Mouse (Mus musculus): ENCODE data around the gene Arhgef26. TPM values are rescaled to one million over a fixed set of nuclear protein-coding genes. Genes with fewer than 3 reads are reported as not detected.

Gene Arhgef26
- total and polyA plus RNA-seq, 3 experiments: 0.08 TPM; not detected in 2

- no peaks in the 10 kb centered on the region for H3K36me3 ChIP-seq (ENCODE audit: control insufficient read depth in 1 of 2, insufficient read depth in 2 of 2, low read length in 2 of 2)
- TF ChIP-seq CHD2 (IDR thresholded peaks at IDR 0.05; ENCODE audit: low read length) (no peak), CHD1 (IDR thresholded peaks at IDR 0.05; ENCODE audit: low read depth, low read length) (no peak), ELF1 (IDR thresholded peaks at IDR 0.05; ENCODE audit: low read depth, low read length) (no peak), MXI1 (IDR thresholded peaks at IDR 0.05; ENCODE audit: low read depth, low read length) (no peak), USF1 (IDR thresholded peaks at IDR 0.05; ENCODE audit: low read depth, low read length) (no peak), MYB (IDR thresholded peaks at IDR 0.05; ENCODE audit: low read depth, low read length) (no peak), EP300 (IDR thresholded peaks at IDR 0.05; ENCODE audit: low read depth in 1 of 2, low read length in 2 of 2) (no peak), RAD21 (IDR thresholded peaks at IDR 0.05; ENCODE audit: low read depth, low read length) (no peak), ZMIZ1 (IDR thresholded peaks at IDR 0.05; ENCODE audit: low read depth, low read length) (no peak), GATA1 (IDR thresholded peaks at IDR 0.05; ENCODE audit: low read depth, low read length) (no peak), USF2 (IDR thresholded peaks at IDR 0.05; ENCODE audit: borderline replicate concordance in 1 of 2, insufficient read depth in 1 of 2, low read depth in 1 of 2, low read length in 2 of 2) (no peak), E2F4 (IDR thresholded peaks at IDR 0.05; ENCODE audit: borderline replicate concordance, low read depth, low read length) (no peak)
- H3K27ac ChIP-seq (ENCODE audit: control insufficient read depth, low read depth, low read length): no peak overlapping the region
- H3K79me2 ChIP-seq (ENCODE audit: control insufficient read depth, insufficient read depth, low read length, poor library complexity): no peaks in the 10 kb centered on the region
- no peaks in the 10 kb centered on the region for H3K27me3 ChIP-seq (ENCODE audit: control insufficient read depth in 1 of 2, insufficient read depth in 2 of 2, low read length in 2 of 2)
- no peaks in the 10 kb centered on the region for H3K9me3 ChIP-seq (replicated peaks; ENCODE audit: insufficient read depth, low read length)
- H3K4me1 ChIP-seq (ENCODE audit: control insufficient read depth in 1 of 2, insufficient read depth in 2 of 2, low read length in 2 of 2): no peaks in the 10 kb centered on the region
- no peak overlapping the region for H3K9ac ChIP-seq (ENCODE audit: control insufficient read depth, low read depth, low read length, poor library complexity, severe bottlenecking)
- H3K4me3 ChIP-seq (ENCODE audit: control insufficient read depth in 1 of 2, insufficient read depth in 1 of 2, low read depth in 2 of 2, low read length in 2 of 2): no peak overlapping the region
- no peak for DNase-seq (ENCODE audit: low read depth, low spot score)
These were observed 41.8 kb downstream of the Arhgef26 start for GRCm38 (mm10) chr3:62379946-62380345.

- H3K27me3 ChIP-seq (ENCODE audit: control insufficient read depth in 1 of 2, insufficient read depth in 2 of 2, low read length in 2 of 2): no peaks in the 10 kb centered on the region
- H3K9me3 ChIP-seq (replicated peaks; ENCODE audit: insufficient read depth, low read length): no peaks in the 10 kb centered on the region
- no peak for TF ChIP-seq ZMIZ1 (IDR thresholded peaks at IDR 0.05; ENCODE audit: low read depth, low read length)
- no peak overlapping the region for H3K4me3 ChIP-seq (ENCODE audit: control insufficient read depth in 1 of 2, insufficient read depth in 1 of 2, low read depth in 2 of 2, low read length in 2 of 2)
- H3K9ac ChIP-seq (ENCODE audit: control insufficient read depth, low read depth, low read length, poor library complexity, severe bottlenecking): no peak overlapping the region
- no peaks in the 10 kb centered on the region for H3K36me3 ChIP-seq (ENCODE audit: control insufficient read depth in 1 of 2, insufficient read depth in 2 of 2, low read length in 2 of 2)
- no peak overlapping the region for H3K27ac ChIP-seq (ENCODE audit: control insufficient read depth, low read depth, low read length)
- no peaks in the 10 kb centered on the region for H3K79me2 ChIP-seq (ENCODE audit: control insufficient read depth, insufficient read depth, low read length, poor library complexity)
- H3K4me1 ChIP-seq (ENCODE audit: control insufficient read depth in 1 of 2, insufficient read depth in 2 of 2, low read length in 2 of 2): no peaks in the 10 kb centered on the region
- no peak for DNase-seq (ENCODE audit: low read depth, low spot score)
These were observed 42.3 kb downstream of the Arhgef26 start for GRCm38 (mm10) chr3:62380420-62380819.

- Histone ChIP-seq H3K79me2 (ENCODE audit: control insufficient read depth, insufficient read depth, low read length, poor library complexity) (no peaks in the 10 kb centered on the region), H3K27me3 (ENCODE audit: control insufficient read depth in 1 of 2, insufficient read depth in 2 of 2, low read length in 2 of 2) (no peaks in the 10 kb centered on the region), H3K4me1 (ENCODE audit: control insufficient read depth in 1 of 2, insufficient read depth in 2 of 2, low read length in 2 of 2) (no peaks in the 10 kb centered on the region), H3K4me3 (ENCODE audit: control insufficient read depth in 1 of 2, insufficient read depth in 1 of 2, low read depth in 2 of 2, low read length in 2 of 2) (no peak overlapping the region), H3K9ac (ENCODE audit: control insufficient read depth, low read depth, low read length, poor library complexity, severe bottlenecking) (no peak overlapping the region), H3K9me3 (replicated peaks; ENCODE audit: insufficient read depth, low read length) (no peaks in the 10 kb centered on the region), H3K36me3 (ENCODE audit: control insufficient read depth in 1 of 2, insufficient read depth in 2 of 2, low read length in 2 of 2) (no peaks in the 10 kb centered on the region), H3K27ac (ENCODE audit: control insufficient read depth, low read depth, low read length) (no peak overlapping the region)
- DNase-seq (ENCODE audit: low read depth, low spot score): no peak
- no peak for TF ChIP-seq MAFK (IDR thresholded peaks at IDR 0.05; ENCODE audit: borderline replicate concordance, low read depth, low read length)
- no peak for TF ChIP-seq MEF2A (IDR thresholded peaks at IDR 0.05; ENCODE audit: extremely low read depth, insufficient replicate concordance, low read depth, low read length, poor library complexity, severe bottlenecking)
- no peak for TF ChIP-seq E2F4 (IDR thresholded peaks at IDR 0.05; ENCODE audit: borderline replicate concordance, low read depth, low read length)
- no peak for TF ChIP-seq MAZ (IDR thresholded peaks at IDR 0.05; ENCODE audit: low read depth, low read length)
- TF ChIP-seq EP300 (IDR thresholded peaks at IDR 0.05; ENCODE audit: low read depth in 1 of 2, low read length in 2 of 2): no peak
- TF ChIP-seq ETS1 (IDR thresholded peaks at IDR 0.05; ENCODE audit: low read depth, low read length): no peak
- no peak for TF ChIP-seq UBTF (IDR thresholded peaks at IDR 0.05; ENCODE audit: borderline replicate concordance, insufficient read depth, low read depth, low read length)
- TF ChIP-seq ZMIZ1 (IDR thresholded peaks at IDR 0.05; ENCODE audit: low read depth, low read length): no peak
- no peak for TF ChIP-seq KAT2A (conservative IDR thresholded peaks at IDR 0.05; ENCODE audit: low read depth, low read length)
- TF ChIP-seq SIN3A (IDR thresholded peaks at IDR 0.05; ENCODE audit: low read length): no peak
- TF ChIP-seq SMC3 (IDR thresholded peaks at IDR 0.05; ENCODE audit: low read depth, low read length): no peak
- TF ChIP-seq ZKSCAN1 (IDR thresholded peaks at IDR 0.05; ENCODE audit: low read depth, low read length): no peak
- TF ChIP-seq GATA1 (IDR thresholded peaks at IDR 0.05; ENCODE audit: low read depth, low read length): no peak
- TF ChIP-seq MYB (IDR thresholded peaks at IDR 0.05; ENCODE audit: low read depth, low read length): no peak
- no peak for TF ChIP-seq JUND (IDR thresholded peaks at IDR 0.05; ENCODE audit: low read depth, low read length)
- TF ChIP-seq MAX (IDR thresholded peaks at IDR 0.05; ENCODE audit: low read length): no peak
These were observed 44.7 kb downstream of the Arhgef26 start for GRCm38 (mm10) chr3:62382853-62383252.
